Mouse (Mus musculus) left cerebral cortex, adult 2 months (tissue): ENCODE results near the gene Anapc2. TPM values are rescaled to one million over a fixed set of nuclear protein-coding genes. Genes with fewer than 3 reads are reported as not detected.
A peak's percentile ranks its signal among the peaks of the same experiment; 100 is the strongest.

Experiments
- DNase-seq, 2 experiments: peaks; one replicate each; pipeline ENCODE4 v3.0.0; 2021 to 2022; ENCODE audit warnings: low spot score in 2 of 2, mixed read lengths in 1 of 2; ENCODE audit errors: extremely low spot score in 1 of 2
- H3K27ac ChIP-seq: fragments of 200-600 bp; 2 replicates; pipeline ENCODE4 v1.8.1; 2022
- H3K4me3 ChIP-seq: fragments of 200-600 bp; 2 replicates; pipeline ENCODE4 v1.8.1; 2022
- CTCF ChIP-seq: fragments of 200-600 bp; IDR thresholded peaks from 2 replicates; pipeline ENCODE4 v1.8.1; 2022; ENCODE audit warnings: antibody characterized with exemption, mild to moderate bottlenecking, moderate library complexity
- intact Hi-C: fragments of 180-260 bp; cut with DNase I; formaldehyde crosslinking; loops from one replicate; pipeline ENCODE4 v1.15.1; 2025
- long read RNA-seq, 2 experiments: library from polyadenylated mRNA; stranded (forward); transcript quantifications; one replicate each; pipeline ENCODE4 v2.0.0; 2021; ENCODE audit warnings: borderline mapping rate in 2 of 2
- total RNA-seq, 2 experiments: library from RNA; stranded (reverse); gene quantifications; 2 replicates each; pipeline ENCODE4 v1.2.3; 2021

Anapc2 gene
- total RNA-seq = 10 to 100 TPM; 87.1 to 90.3 TPM
- long read RNA-seq, experiment 1, transcript Anapc2-201 (13 exons, 3,004 nt) = major isoform, 103 of 127 reads
- long read RNA-seq, experiment 1, partial matches to known transcripts = 9 of 127 reads
- long read RNA-seq, experiment 1, other reads (novel, unspliced or antisense) = 15 of 127 reads
- long read RNA-seq, experiment 2, transcript Anapc2-201 (13 exons, 3,004 nt) = major isoform, 82 of 105 reads
- long read RNA-seq, experiment 2, partial matches to known transcripts = 9 of 105 reads
- long read RNA-seq, experiment 2, other reads (novel, unspliced or antisense) = 14 of 105 reads

DNA sequence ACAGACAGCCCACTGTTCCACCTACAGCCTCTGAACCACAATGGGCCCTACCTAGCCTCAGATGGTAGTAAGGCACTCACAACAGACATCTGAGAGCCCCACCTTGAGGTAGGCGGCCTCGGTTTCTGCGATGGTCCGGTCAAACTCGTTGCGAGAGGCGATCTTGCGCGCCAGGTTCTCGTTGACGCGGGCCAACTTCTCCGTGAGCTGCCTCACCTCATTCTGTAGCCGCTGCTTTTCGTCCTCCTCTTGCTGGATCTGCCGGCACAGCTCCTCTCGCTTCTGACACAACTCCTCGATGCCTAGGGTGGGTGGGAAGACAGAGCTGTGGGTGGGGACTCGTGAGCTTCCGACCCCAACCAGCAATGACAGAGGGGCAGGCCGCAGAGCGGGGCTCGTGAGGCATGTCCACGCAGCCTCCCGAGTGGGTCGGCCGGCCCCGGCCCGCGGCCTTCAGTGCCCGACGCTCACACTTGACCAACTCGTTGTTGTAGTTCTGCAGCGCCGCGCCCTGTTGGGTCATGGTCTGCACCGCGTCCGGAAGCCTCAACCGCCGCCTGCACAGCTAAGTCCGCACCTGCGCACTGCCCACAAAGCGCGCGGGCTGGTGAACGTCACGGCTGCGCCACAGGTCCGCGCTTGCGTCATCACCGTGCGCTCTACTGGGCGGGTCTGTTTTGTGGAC, at the start of gene Anapc2, which contains the start of gene Ssna1:
Anapc2 (plus strand) TSS at position 652 of the 685 bp plus-strand sequence.
Ssna1 (minus strand) TSS at position 612 of the 685 bp plus-strand sequence.
- intact Hi-C loops = loop anchor here (1.0 to 2.0 kb wide), 2 partner anchors 17 to 61 kb away; partner anchors contain the start of genes Man1b1 and Tmem203
- DNase-seq = peak; percentile 98 to 99
- Histone ChIP-seq H3K4me3 (peak within 1 kb of the TSS; percentile 91), H3K27ac (peak within 1 kb of the TSS; percentile 89)
- peak; percentile 33 for TF ChIP-seq CTCF

DNA sequence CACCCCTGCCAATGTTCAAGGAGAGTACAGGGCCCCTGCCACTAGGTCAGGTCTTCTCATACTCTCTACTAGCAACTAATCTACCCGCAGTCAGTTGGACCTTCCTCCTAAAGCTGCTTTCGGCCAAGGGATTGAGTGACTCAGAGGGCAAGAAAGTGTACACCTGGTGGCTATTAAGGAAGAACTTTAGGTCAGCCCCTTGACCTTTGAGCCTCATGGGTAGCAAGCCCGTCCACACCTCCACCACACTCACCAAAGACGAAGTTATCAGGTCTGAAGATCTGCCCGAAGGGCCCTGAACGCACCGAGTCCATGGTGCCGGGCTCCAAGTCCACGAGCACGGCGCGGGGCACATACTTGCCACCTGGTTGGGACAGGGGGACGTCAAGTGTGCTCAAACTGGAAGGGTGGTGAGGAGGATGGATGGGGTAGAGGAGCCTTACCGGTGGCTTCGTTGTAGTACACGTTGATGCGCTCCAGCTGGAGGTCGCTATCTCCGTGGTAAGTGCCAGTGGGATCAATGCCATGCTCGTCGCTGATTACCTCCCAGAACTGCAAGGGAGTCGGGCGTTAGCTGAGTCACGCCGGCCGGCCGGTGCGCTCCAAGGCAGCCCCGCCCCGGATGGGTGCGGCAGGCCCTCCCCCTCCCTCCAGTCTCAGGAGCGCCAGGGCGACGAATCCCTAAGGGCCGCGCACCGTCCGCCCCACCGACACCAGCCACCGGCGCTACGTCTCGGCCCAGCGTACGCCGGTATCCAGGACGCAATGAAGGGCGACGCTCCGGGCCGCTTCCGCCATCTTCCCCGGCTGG, 48.4 kb upstream of the Anapc2 start:
- Histone ChIP-seq H3K27ac (peak overlapping the region; percentile 96), H3K4me3 (peak overlapping the region; percentile 93)
- intact Hi-C loops = loop anchor here (2.0 kb wide), 1 partner anchor 13 kb away; the partner anchor contains the start of gene Nelfb
- DNase-seq = peak; percentile 79
- TF ChIP-seq CTCF = no peak

GRCm38 (mm10) chr2:25224492-25224765, 47.8 kb upstream of the Anapc2 start, which contains the start of gene Tubb4b:
Gene Tubb4b (minus strand): TSS chr2:25224702.
- DNase-seq = no peak
- Histone ChIP-seq H3K4me3 (peak within 1 kb of the TSS; percentile 93), H3K27ac (peak within 1 kb of the TSS; percentile 96)
- TF ChIP-seq CTCF = peak; percentile 13; the same call in 1 of the 2 replicates
- intact Hi-C loops = loop anchor here (2.0 kb wide), 1 partner anchor 14 kb away; the partner anchor contains the start of gene Nelfb

- Histone ChIP-seq H3K27ac (peak overlapping the region; percentile 87), H3K4me3 (peak overlapping the region; percentile 54)
- DNase-seq = peak; percentile 96 to 98
- no peak; the same call in none of the 2 replicates for TF ChIP-seq CTCF
- intact Hi-C loops = loop anchor here (2.0 kb wide), 1 partner anchor 14 kb away; the partner anchor contains the start of gene Nelfb
These were observed 47.2 kb upstream of the Anapc2 start for GRCm38 (mm10) chr2:25224766-25225752.

GRCm38 (mm10) chr2:25225811-25226379, 46.4 kb upstream of the Anapc2 start:
- Histone ChIP-seq H3K27ac (peak overlapping the region; percentile 87), H3K4me3 (no peak overlapping the region)
- TF ChIP-seq CTCF = no peak
- intact Hi-C loops = loop anchor here (2.0 kb wide), 1 partner anchor 15 kb away; the partner anchor contains the start of gene Nelfb
- DNase-seq = no peak

- DNase-seq = peak in 1 of 2 experiments; percentile 51
- TF ChIP-seq CTCF = no peak
- intact Hi-C loops = no loop called here
- H3K27ac ChIP-seq = peak overlapping the region; percentile 73
- H3K4me3 ChIP-seq = no peak overlapping the region
These were observed 45.4 kb upstream of the Anapc2 start for GRCm38 (mm10) chr2:25226864-25227263.

- DNase-seq = no peak
- intact Hi-C loops = no loop called here
- no peak overlapping the region for H3K4me3 ChIP-seq
- no peak for TF ChIP-seq CTCF
- H3K27ac ChIP-seq = peak overlapping the region; percentile 73
These were observed 44.9 kb upstream of the Anapc2 start for GRCm38 (mm10) chr2:25227406-25227805.

DNA sequence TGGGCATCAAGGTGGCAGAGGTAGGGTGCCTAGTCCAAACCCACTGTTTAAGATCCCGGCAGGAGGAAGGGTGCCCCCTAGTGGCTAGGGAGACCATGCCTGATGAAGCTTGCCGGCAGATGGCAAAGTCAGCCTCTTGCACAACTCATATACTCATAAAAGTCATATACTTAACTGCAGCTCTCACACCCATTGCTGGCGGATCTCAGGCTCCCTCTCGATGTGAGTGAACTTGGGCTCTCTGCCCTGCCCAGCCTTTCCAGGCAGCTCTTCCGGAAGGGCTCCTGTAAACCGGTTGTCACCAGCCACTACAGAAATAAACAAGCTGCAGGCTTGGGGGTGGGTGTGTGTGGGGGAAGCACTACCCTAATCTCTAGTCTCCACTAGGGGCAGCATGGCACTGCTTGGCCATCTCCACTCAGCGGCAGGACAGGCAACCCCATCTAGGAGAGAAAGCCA, 43.8 kb upstream of the Anapc2 start:
- peak; percentile 73 for TF ChIP-seq CTCF
- H3K4me3 ChIP-seq = peak overlapping the region; percentile 32
- H3K27ac ChIP-seq = peak overlapping the region; percentile 82
- intact Hi-C loops = loop anchor here (2.0 kb wide), 3 partner anchors 24 to 36 kb away; partner anchors contain the start of gene Tprn
- peak; percentile 77 to 82 for DNase-seq

DNA sequence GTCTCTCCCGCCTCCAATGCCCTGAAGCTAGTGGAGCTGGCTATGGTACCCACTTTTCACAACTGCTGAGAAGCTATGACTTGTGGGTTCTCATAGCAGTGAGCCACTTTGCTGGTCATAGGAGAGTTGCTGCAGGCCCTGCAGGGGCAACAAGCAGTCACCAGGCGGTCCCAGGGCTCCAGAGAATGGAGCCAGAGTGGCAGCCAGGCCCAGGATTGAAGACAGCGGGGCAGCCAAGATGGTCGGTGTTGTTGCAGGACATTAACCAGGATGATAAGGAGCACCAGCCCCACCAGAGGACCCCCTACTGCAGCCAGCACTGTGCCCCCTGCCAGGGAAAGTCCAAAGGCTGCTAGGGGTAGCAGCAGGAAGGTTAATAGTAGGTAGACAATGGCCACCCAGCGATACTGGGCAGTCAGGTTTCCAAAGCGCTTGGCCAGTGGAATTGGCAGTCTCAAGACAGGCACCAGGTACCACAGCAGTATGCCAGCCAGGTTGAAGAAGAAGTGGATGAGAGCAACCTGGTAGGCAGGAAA, 43.2 kb upstream of the Anapc2 start:
- intact Hi-C loops = loop anchor here (2.0 kb wide), 3 partner anchors 24 to 36 kb away; partner anchors contain the start of gene Tprn
- no peak for TF ChIP-seq CTCF
- DNase-seq = no peak
- H3K4me3 ChIP-seq = no peak overlapping the region; the same call in 1 of the 2 replicates
- peak overlapping the region; percentile 82 for H3K27ac ChIP-seq

DNA sequence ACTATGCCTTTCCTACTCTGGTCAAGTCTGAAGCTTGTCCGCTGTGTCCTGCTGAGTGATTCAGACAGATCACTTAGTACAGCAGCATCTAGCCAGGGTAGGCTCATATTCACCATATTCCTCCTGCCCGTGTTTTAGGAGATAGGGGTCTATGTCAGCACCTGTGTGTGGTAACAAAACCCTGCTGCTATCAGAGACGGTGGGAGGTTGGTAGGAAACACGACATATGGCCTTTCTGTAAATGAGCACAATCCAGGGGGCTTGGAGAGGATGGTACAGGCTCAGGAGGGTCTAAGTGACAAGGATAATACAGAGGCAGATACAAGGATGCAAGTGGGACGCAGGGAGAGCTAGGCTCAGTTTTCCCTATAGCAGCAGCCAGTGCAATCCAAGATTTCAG, 42.7 kb upstream of the Anapc2 start:
- Histone ChIP-seq H3K27ac (no peak overlapping the region), H3K4me3 (no peak overlapping the region)
- intact Hi-C loops = loop anchor here (2.0 kb wide), 3 partner anchors 23 to 37 kb away; partner anchors contain the start of gene Tprn
- no peak for TF ChIP-seq CTCF
- no peak for DNase-seq
